Mouse (Mus musculus) E14TG2a.4 (cell line): ENCODE measurements around the gene Acat2.
"Not testable (repeated sequence)": the region's sequence is repeated elsewhere in the genome, so short reads cannot be mapped to it uniquely, and the experiment has no call there.

Experiments used
- H3K27me3 ChIP-seq: 2 replicates; pipeline ENCODE4 v1.6.1; 2014; ENCODE audit warnings: low read length, control low read depth; ENCODE audit not compliant: insufficient read depth
- H3K36me3 ChIP-seq: 2 replicates; pipeline ENCODE4 v1.6.1; 2014; ENCODE audit warnings: low read length, control low read depth; ENCODE audit not compliant: insufficient read depth
- H3K4me1 ChIP-seq: replicated peaks from 2 replicates; pipeline ENCODE4 v1.6.1; 2014; ENCODE audit warnings: low read depth, low read length, control low read depth
- H3K4me3 ChIP-seq: replicated peaks from 2 replicates; pipeline ENCODE4 v1.5.1; 2014; ENCODE audit warnings: mild to moderate bottlenecking, low read length
- H3K9me3 ChIP-seq: 2 replicates; pipeline ENCODE4 v1.6.1; 2014; ENCODE audit warnings: low read length, control low read depth
- CTCF ChIP-seq: conservative IDR thresholded peaks from 2 replicates; pipeline ENCODE4 v1.5.1; 2014; ENCODE audit warnings: low read length
- NANOG ChIP-seq: IDR thresholded peaks from 2 replicates; pipeline ENCODE4 v1.6.1; 2014; ENCODE audit warnings: borderline replicate concordance, low read length, mixed read lengths
- POU5F1 ChIP-seq: IDR thresholded peaks from 2 replicates; pipeline ENCODE4 v1.6.1; 2014; ENCODE audit warnings: low read length, borderline replicate concordance

Acat2 gene

GRCm38 (mm10) chr17:12905810-12906209 is 54.7 kb downstream of the Acat2 start:
- peaks cover 44% of the 10 kb centered on the region for H3K4me1 ChIP-seq
- H3K27me3 ChIP-seq, result no peaks in the 10 kb centered on the region
- no peak overlapping the region for H3K4me3 ChIP-seq
- H3K9me3 ChIP-seq, result no peaks in the 10 kb centered on the region
- peaks cover 66% of the 10 kb centered on the region for H3K36me3 ChIP-seq
- TF ChIP-seq POU5F1, result no peak
- TF ChIP-seq NANOG, result no peak
- no peak for TF ChIP-seq CTCF

- Histone ChIP-seq H3K9me3 (no peaks in the 10 kb centered on the region), H3K4me3 (no peak overlapping the region), H3K36me3 (peaks cover 77% of the 10 kb centered on the region), H3K4me1 (peaks cover 31% of the 10 kb centered on the region), H3K27me3 (no peaks in the 10 kb centered on the region)
- TF ChIP-seq CTCF, result no peak
- no peak for TF ChIP-seq NANOG
- no peak for TF ChIP-seq POU5F1
Observed at GRCm38 (mm10) chr17:12904349-12904748, 56.2 kb downstream of the Acat2 start.

- no peak for TF ChIP-seq NANOG
- TF ChIP-seq CTCF, result no peak
- TF ChIP-seq POU5F1, result no peak
Observed at GRCm38 (mm10) chr17:12903372-12904333, 56.9 kb downstream of the Acat2 start.

GRCm38 (mm10) chr17:12902291-12902690 is 58.3 kb downstream of the Acat2 start:
- Histone ChIP-seq H3K36me3 (peaks cover 84% of the 10 kb centered on the region), H3K4me3 (no peak overlapping the region), H3K9me3 (no peaks in the 10 kb centered on the region), H3K27me3 (no peaks in the 10 kb centered on the region), H3K4me1 (peaks cover 33% of the 10 kb centered on the region)
- TF ChIP-seq NANOG, result no peak
- TF ChIP-seq CTCF, result no peak
- TF ChIP-seq POU5F1, result no peak

More at GRCm38 (mm10) chr17:12903372-12904333, 56.9 kb downstream of the Acat2 start:
- no peaks in the 10 kb centered on the region for H3K27me3 ChIP-seq
- peaks cover 31% of the 10 kb centered on the region for H3K4me1 ChIP-seq
- H3K4me3 ChIP-seq, result no peak overlapping the region
- no peaks in the 10 kb centered on the region for H3K9me3 ChIP-seq
- H3K36me3 ChIP-seq, result peaks cover 83% of the 10 kb centered on the region

GRCm38 (mm10) chr17:12898607-12899006 is 61.9 kb downstream of the Acat2 start:
- Histone ChIP-seq H3K36me3 (peaks cover 93% of the 10 kb centered on the region), H3K4me1 (peaks cover 34% of the 10 kb centered on the region)
- H3K27me3 ChIP-seq, H3K9me3 ChIP-seq, H3K4me3 ChIP-seq: not testable (repeated sequence)

- Histone ChIP-seq H3K9me3 (no peaks in the 10 kb centered on the region), H3K27me3 (no peaks in the 10 kb centered on the region), H3K4me3 (no peak overlapping the region), H3K36me3 (peaks cover 93% of the 10 kb centered on the region), H3K4me1 (peaks cover 34% of the 10 kb centered on the region)
- no peak for TF ChIP-seq NANOG
- TF ChIP-seq POU5F1, result no peak
- TF ChIP-seq CTCF, result no peak
Observed at GRCm38 (mm10) chr17:12897674-12898073, 62.9 kb downstream of the Acat2 start.
